Mouse (Mus musculus) lung, embryonic 16.5 days (tissue): ENCODE measurements around the gene Zfp335. TPM values are rescaled to one million over a fixed set of nuclear protein-coding genes. Genes with fewer than 3 reads are reported as not detected.

Experiments used
- ATAC-seq: fragments of 200-750 bp; cut with Nextera tagmentation; 2 replicates; pipeline ENCODE4 v1.8.0; 2017; ENCODE audit warnings: low read depth, mild to moderate bottlenecking, moderate library complexity
- H3K27ac ChIP-seq: fragments of 300-500 bp; sonication (generic); 2 replicates; pipeline ENCODE4 v1.5.1; 2014; ENCODE audit warnings: mild to moderate bottlenecking, control low read depth, low read length
- H3K27me3 ChIP-seq: fragments of 300-500 bp; sonication (generic); 2 replicates; pipeline ENCODE4 v1.6.1; 2014; ENCODE audit warnings: low read depth, low read length, mixed read lengths; ENCODE audit not compliant: control insufficient read depth, insufficient read depth
- H3K36me3 ChIP-seq: fragments of 300-500 bp; sonication (generic); 2 replicates; pipeline ENCODE4 v1.6.1; 2014; ENCODE audit warnings: low read length; ENCODE audit not compliant: control insufficient read depth, insufficient read depth
- H3K4me1 ChIP-seq: fragments of 300-500 bp; sonication (generic); replicated peaks from 2 replicates; pipeline ENCODE4 v1.6.1; 2014; ENCODE audit warnings: low read length, mixed read lengths; ENCODE audit not compliant: control insufficient read depth, insufficient read depth
- H3K4me2 ChIP-seq: fragments of 300-500 bp; sonication (generic); 2 replicates; pipeline ENCODE4 v1.6.1; 2014; ENCODE audit warnings: low read depth, low read length, control low read depth
- H3K4me3 ChIP-seq: fragments of 300-500 bp; sonication (generic); 2 replicates; pipeline ENCODE4 v1.5.1; 2014; ENCODE audit warnings: mild to moderate bottlenecking, low read length, control low read depth
- H3K9ac ChIP-seq: fragments of 300-500 bp; sonication (generic); 2 replicates; pipeline ENCODE4 v1.6.1; 2014; ENCODE audit warnings: low read length, control low read depth
- H3K9me3 ChIP-seq: fragments of 300-500 bp; sonication (generic); 2 replicates; pipeline ENCODE4 v1.6.1; 2016; ENCODE audit warnings: low read length; ENCODE audit not compliant: control insufficient read depth
- WGBS: fragments of 180-500 bp; shearing (Covaris S2); extraction: QIAGEN DNeasy Blood & Tissue Kit; methylation state at CpG from one replicate; pipeline ENCODE4 v1.1.7; 2014; 5-methylcytosine and 5-hydroxymethylcytosine counted together
- polyA plus RNA-seq: library from polyadenylated mRNA; unstranded; fragments of >200 nt; fragmentation: Nextera tagmentation; extraction: Ambion mirVana; gene quantifications from 2 replicates; pipeline ENCODE4 v1.2.1, GENCODE M21; 2015

The Zfp335 gene
- polyA plus RNA-seq, 1 experiment from 2014 or later: 14.6 TPM

GRCm38 (mm10) chr2:164913428-164913786 lies 1.9 kb upstream of the Zfp335 start:
- H3K27ac ChIP-seq: no peak overlapping the region
- peaks cover 16% of the 10 kb centered on the region for H3K4me1 ChIP-seq

GRCm38 (mm10) chr2:164912749-164913427 lies 1.3 kb upstream of the Zfp335 start:
- Histone ChIP-seq H3K27ac (no peak overlapping the region), H3K9ac (peak overlapping the region; percentile 96; the same call in 1 of the 2 replicates), H3K9me3 (no peaks in the 10 kb centered on the region), H3K36me3 (peaks cover 14% of the 10 kb centered on the region), H3K4me1 (peaks cover 16% of the 10 kb centered on the region), H3K4me2 (peak overlapping the region; percentile 63; the same call in 1 of the 2 replicates), H3K4me3 (peak overlapping the region; percentile 78), H3K27me3 (no peaks in the 10 kb centered on the region)
- WGBS: 83% methylated on average over 9 of the region's 9 CpGs
- no peak for ATAC-seq

More at GRCm38 (mm10) chr2:164913428-164913786, 1.9 kb upstream of the Zfp335 start:
- Histone ChIP-seq H3K9me3 (no peaks in the 10 kb centered on the region), H3K4me3 (no peak overlapping the region), H3K4me2 (no peak overlapping the region), H3K9ac (no peak overlapping the region), H3K36me3 (peaks cover 9% of the 10 kb centered on the region), H3K27me3 (no peaks in the 10 kb centered on the region)
- 82% methylated on average over 2 of the region's 2 CpGs for WGBS
- ATAC-seq: no peak

GRCm38 (mm10) chr2:164912151-164912550 lies 594 bp upstream of the Zfp335 start:
- peak overlapping the region; percentile 96 for H3K9ac ChIP-seq
- peaks cover 16% of the 10 kb centered on the region for H3K4me1 ChIP-seq
- H3K9me3 ChIP-seq: no peaks in the 10 kb centered on the region; the same call in 1 of the 2 replicates
- H3K27ac ChIP-seq: peak overlapping the region; percentile 99
- peak; percentile 18 for ATAC-seq
- peaks cover 22% of the 10 kb centered on the region for H3K36me3 ChIP-seq
- H3K4me2 ChIP-seq: peak overlapping the region; percentile 63
- no peaks in the 10 kb centered on the region for H3K27me3 ChIP-seq
- WGBS: 7% methylated on average over 12 of the region's 12 CpGs
- peak overlapping the region; percentile 78 for H3K4me3 ChIP-seq

- Histone ChIP-seq H3K27ac (peak overlapping the region; percentile 99), H3K4me1 (peaks cover 16% of the 10 kb centered on the region), H3K9me3 (peaks cover 6% of the 10 kb centered on the region), H3K9ac (peak overlapping the region; percentile 96), H3K4me2 (peak overlapping the region; percentile 75), H3K4me3 (peak overlapping the region; percentile 78), H3K27me3 (no peaks in the 10 kb centered on the region), H3K36me3 (peaks cover 38% of the 10 kb centered on the region)
- WGBS: 3% methylated on average over 37 of the region's 37 CpGs
- peak; percentile 2; the same call in 1 of the 2 replicates for ATAC-seq
These were observed 1.0 kb downstream of the Zfp335 start for GRCm38 (mm10) chr2:164910360-164911061.

- Histone ChIP-seq H3K36me3 (peaks cover 42% of the 10 kb centered on the region), H3K4me1 (peaks cover 16% of the 10 kb centered on the region), H3K4me2 (peak overlapping the region; percentile 75), H3K9me3 (peaks cover 6% of the 10 kb centered on the region), H3K4me3 (peak overlapping the region; percentile 78), H3K27ac (no peak overlapping the region), H3K9ac (peak overlapping the region; percentile 96), H3K27me3 (no peaks in the 10 kb centered on the region)
- ATAC-seq: no peak
- 74% methylated on average over 1 of the region's 1 CpGs for whole genome bisulfite sequencing
These were observed 2.0 kb downstream of the Zfp335 start for GRCm38 (mm10) chr2:164909542-164909941.

GRCm38 (mm10) chr2:164909100-164909499 lies 2.5 kb downstream of the Zfp335 start:
- H3K36me3 ChIP-seq: peaks cover 46% of the 10 kb centered on the region
- H3K9me3 ChIP-seq: peaks cover 6% of the 10 kb centered on the region
- H3K4me2 ChIP-seq: no peak overlapping the region; the same call in 1 of the 2 replicates
- WGBS: 87% methylated on average over 3 of the region's 3 CpGs
- ATAC-seq: no peak
- no peak overlapping the region for H3K27ac ChIP-seq
- H3K4me1 ChIP-seq: peaks cover 16% of the 10 kb centered on the region
- H3K4me3 ChIP-seq: no peak overlapping the region
- no peaks in the 10 kb centered on the region for H3K27me3 ChIP-seq
- no peak overlapping the region for H3K9ac ChIP-seq

GRCm38 (mm10) chr2:164908011-164908410 lies 3.5 kb downstream of the Zfp335 start:
- H3K4me1 ChIP-seq: peaks cover 13% of the 10 kb centered on the region
- H3K9me3 ChIP-seq: peaks cover 6% of the 10 kb centered on the region
- H3K9ac ChIP-seq: no peak overlapping the region
- H3K4me2 ChIP-seq: no peak overlapping the region
- no peak overlapping the region for H3K27ac ChIP-seq
- H3K4me3 ChIP-seq: no peak overlapping the region
- no peak for ATAC-seq
- H3K27me3 ChIP-seq: no peaks in the 10 kb centered on the region
- WGBS: over 99% methylated on average over 5 of the region's 5 CpGs
- peaks cover 46% of the 10 kb centered on the region for H3K36me3 ChIP-seq

- Histone ChIP-seq H3K4me2 (no peak overlapping the region), H3K4me1 (peaks cover 13% of the 10 kb centered on the region), H3K9me3 (peaks cover 6% of the 10 kb centered on the region), H3K36me3 (peaks cover 49% of the 10 kb centered on the region), H3K9ac (no peak overlapping the region), H3K27ac (no peak overlapping the region), H3K4me3 (no peak overlapping the region), H3K27me3 (no peaks in the 10 kb centered on the region)
- 94% methylated on average over 12 of the region's 12 CpGs for WGBS
- no peak for ATAC-seq
These were observed 4.0 kb downstream of the Zfp335 start for GRCm38 (mm10) chr2:164907511-164907910.

GRCm38 (mm10) chr2:164906071-164906470 lies 5.5 kb downstream of the Zfp335 start:
- 94% methylated on average over 4 of the region's 4 CpGs for WGBS
- Histone ChIP-seq H3K4me2 (no peak overlapping the region), H3K36me3 (peaks cover 60% of the 10 kb centered on the region), H3K27ac (no peak overlapping the region), H3K9ac (no peak overlapping the region), H3K4me1 (peaks cover 8% of the 10 kb centered on the region), H3K27me3 (no peaks in the 10 kb centered on the region), H3K4me3 (no peak overlapping the region), H3K9me3 (peaks cover 6% of the 10 kb centered on the region)
- ATAC-seq: no peak
